Mouse (Mus musculus) lung, postnatal 0 days (tissue): ENCODE measurements at regions not wholly inside any gene's neighbourhood (a gene's known extent, or its start where the extent isn't known, plus 50 kb on each side); places are given as distances from the start of the nearest gene placed in this dataset.

Source experiments
- ATAC-seq: fragments of 200-750 bp; cut with Nextera tagmentation; 2 replicates; pipeline ENCODE4 v1.8.0; 2017; ENCODE audit warnings: moderate library complexity
- DNase-seq: peaks from one replicate; pipeline ENCODE4 v3.0.0-alpha.2; 2016; ENCODE audit warnings: low spot score
- H3K27ac ChIP-seq: fragments of 300-500 bp; sonication (generic); 2 replicates; pipeline ENCODE4 v1.5.1; 2014; ENCODE audit warnings: antibody characterized with exemption, mild to moderate bottlenecking, low read length, mixed read lengths
- H3K27me3 ChIP-seq: fragments of 300-500 bp; sonication (generic); replicated peaks from 2 replicates; pipeline ENCODE4 v1.6.1; 2014; ENCODE audit warnings: low read length, mixed read lengths; ENCODE audit not compliant: insufficient read depth
- H3K36me3 ChIP-seq: fragments of 300-500 bp; sonication (generic); 2 replicates; pipeline ENCODE4 v1.6.1; 2014; ENCODE audit warnings: low read length, mixed read lengths; ENCODE audit not compliant: insufficient read depth
- H3K4me1 ChIP-seq: fragments of 300-500 bp; sonication (generic); 2 replicates; pipeline ENCODE4 v1.6.1; 2014; ENCODE audit warnings: antibody characterized with exemption, low read depth, low read length, mixed read lengths; ENCODE audit not compliant: insufficient read depth
- H3K4me2 ChIP-seq: fragments of 300-500 bp; sonication (generic); replicated peaks from 2 replicates; pipeline ENCODE4 v1.6.1; 2014; ENCODE audit warnings: low read depth, mild to moderate bottlenecking, low read length, moderate library complexity, mixed read lengths
- H3K4me3 ChIP-seq: fragments of 300-500 bp; sonication (generic); 2 replicates; pipeline ENCODE4 v1.5.1; 2014; ENCODE audit warnings: low read depth, low read length
- H3K9ac ChIP-seq: fragments of 300-500 bp; sonication (generic); replicated peaks from 2 replicates; pipeline ENCODE4 v1.6.1; 2014; ENCODE audit warnings: low read depth, mild to moderate bottlenecking
- H3K9me3 ChIP-seq: fragments of 300-500 bp; sonication (generic); 2 replicates; pipeline ENCODE4 v1.6.1; 2016; ENCODE audit warnings: low read length, mixed read lengths
- CTCF ChIP-seq: IDR thresholded peaks from 2 replicates; pipeline ENCODE4 v1.5.1; 2016; ENCODE audit warnings: antibody characterized with exemption, mild to moderate bottlenecking
- EP300 ChIP-seq: IDR thresholded peaks from 2 replicates; pipeline ENCODE4 v1.6.1; 2016; ENCODE audit warnings: antibody characterized with exemption, mild to moderate bottlenecking, control low read depth
- WGBS: fragments of 180-500 bp; shearing (Covaris S2); extraction: QIAGEN DNeasy Blood & Tissue Kit; methylation state at CpG from one replicate; pipeline ENCODE4 v1.1.7; 2014; 5-methylcytosine and 5-hydroxymethylcytosine counted together

DNA sequence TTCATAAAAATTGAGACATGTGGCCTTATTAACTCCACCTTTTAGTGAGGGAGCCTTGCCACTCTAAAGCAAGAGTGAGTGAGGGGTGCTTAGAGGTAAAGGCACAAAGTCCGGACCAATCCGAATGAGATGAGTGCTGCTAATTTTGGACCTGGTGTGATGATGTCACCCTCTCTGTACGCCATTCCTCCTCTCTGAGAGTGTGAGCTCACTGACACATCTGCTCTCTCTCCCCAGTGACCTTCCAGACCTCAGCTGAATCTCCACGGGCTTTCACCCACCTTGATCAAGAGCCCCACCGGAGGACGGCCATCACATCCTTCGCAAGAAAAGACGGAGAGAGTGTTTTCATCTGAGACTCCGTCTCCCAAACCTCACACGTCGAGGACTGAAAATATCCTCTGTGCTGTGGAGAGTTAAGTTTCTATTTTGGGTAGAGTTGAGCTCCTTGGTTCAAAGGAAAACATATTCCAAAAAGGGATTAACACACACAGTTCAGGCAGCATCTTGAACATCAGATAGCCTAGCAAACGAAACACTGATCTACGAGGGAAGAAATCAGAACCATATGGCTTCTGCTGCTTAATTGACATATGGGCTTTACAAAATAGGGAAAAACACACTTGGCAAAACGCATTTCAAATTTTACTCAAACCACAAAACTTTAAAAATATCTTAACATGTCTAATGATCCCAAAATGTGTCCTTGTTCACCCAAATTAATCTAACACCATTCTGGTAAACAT is 96.2 kb upstream of the 3110018I06Rik start:
- WGBS, result 63% methylated on average over 14 of the region's 14 CpGs
- Histone ChIP-seq H3K36me3 (no peaks in the 10 kb centered on the region), H3K27ac (no peak overlapping the region)

GRCm38 (mm10) chr12:107394467-107394866 is 94.0 kb upstream of the 3110018I06Rik start:
- no peak for ATAC-seq
- WGBS, result 70% methylated on average over 1 of the region's 1 CpGs

More for the DNA sequence above, 96.2 kb upstream of the 3110018I06Rik start:
- Histone ChIP-seq H3K4me2 (no peak overlapping the region), H3K27me3 (no peaks in the 10 kb centered on the region), H3K4me1 (no peaks in the 10 kb centered on the region), H3K9ac (no peak overlapping the region), H3K9me3 (no peaks in the 10 kb centered on the region), H3K4me3 (no peak overlapping the region)
- DNase-seq, result no peak
- no peak for TF ChIP-seq EP300
- no peak for TF ChIP-seq CTCF
- no peak for ATAC-seq

DNA sequence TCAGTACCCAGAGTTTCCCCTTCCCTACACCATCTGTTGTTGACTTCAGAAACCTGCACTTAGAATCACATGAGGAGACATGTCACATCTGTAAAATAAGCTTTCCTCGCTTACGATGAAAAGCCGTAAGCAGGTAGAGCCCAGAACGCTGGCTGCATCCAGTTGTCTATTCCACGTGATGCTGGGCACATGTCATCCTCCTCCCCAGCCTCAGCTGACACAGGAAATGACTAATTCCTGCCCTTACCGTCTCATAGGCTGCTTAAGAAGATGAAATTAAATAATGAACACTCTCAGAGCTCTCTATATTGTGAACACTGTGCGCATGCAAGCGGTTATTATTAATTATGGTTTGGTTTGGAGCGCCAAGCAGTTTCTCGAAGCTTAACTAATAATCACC is 83.6 kb upstream of the 3110018I06Rik start:
- ATAC-seq (no peak), DNase-seq (no peak)
- 78% methylated on average over 10 of the region's 10 CpGs for WGBS
- no peak for TF ChIP-seq EP300
- TF ChIP-seq CTCF, result no peak
- H3K4me3 ChIP-seq, result no peak overlapping the region
- H3K27ac ChIP-seq, result no peak overlapping the region
- no peaks in the 10 kb centered on the region for H3K4me1 ChIP-seq
- H3K9me3 ChIP-seq, result no peaks in the 10 kb centered on the region
- no peak overlapping the region for H3K4me2 ChIP-seq
- no peaks in the 10 kb centered on the region for H3K36me3 ChIP-seq
- no peak overlapping the region for H3K9ac ChIP-seq
- H3K27me3 ChIP-seq, result no peaks in the 10 kb centered on the region

More at GRCm38 (mm10) chr12:107394467-107394866, 94.0 kb upstream of the 3110018I06Rik start:
- no peaks in the 10 kb centered on the region for H3K36me3 ChIP-seq
- H3K4me3 ChIP-seq, result no peak overlapping the region
- H3K4me1 ChIP-seq, result no peaks in the 10 kb centered on the region
- no peak for DNase-seq
- no peaks in the 10 kb centered on the region for H3K27me3 ChIP-seq
- no peak for TF ChIP-seq EP300
- TF ChIP-seq CTCF, result no peak
- H3K9ac ChIP-seq, result no peak overlapping the region
- no peaks in the 10 kb centered on the region for H3K9me3 ChIP-seq
- H3K4me2 ChIP-seq, result no peak overlapping the region
- H3K27ac ChIP-seq, result no peak overlapping the region

GRCm38 (mm10) chr12:107423923-107424322 is 64.5 kb upstream of the 3110018I06Rik start:
- no peak for TF ChIP-seq EP300
- no peak for TF ChIP-seq CTCF

DNA sequence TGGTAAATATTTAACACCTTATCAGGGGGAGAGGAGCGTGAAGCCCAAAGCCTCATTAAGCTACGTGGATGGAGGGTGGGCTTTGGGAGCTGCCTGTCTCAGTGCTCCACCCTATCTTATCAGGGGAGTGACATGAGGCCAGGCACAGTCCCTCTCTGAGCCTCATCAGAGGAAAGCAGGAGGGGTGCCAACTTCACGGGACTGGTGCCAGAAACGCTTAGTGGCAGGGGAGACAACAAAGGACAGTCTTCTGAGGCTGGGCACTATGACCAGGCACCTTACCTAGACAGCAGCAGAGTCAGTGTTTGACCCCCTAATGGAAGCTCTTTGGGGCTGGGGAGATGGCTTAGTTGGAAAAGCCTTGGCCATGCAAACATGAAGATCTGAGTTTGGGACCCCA is 49.9 kb upstream of the 3110018I06Rik start:
- no peak overlapping the region for H3K9ac ChIP-seq
- H3K4me3 ChIP-seq, result no peak overlapping the region
- DNase-seq, result no peak
- ATAC-seq, result no peak
- no peak overlapping the region for H3K27ac ChIP-seq
- no peaks in the 10 kb centered on the region for H3K36me3 ChIP-seq
- H3K27me3 ChIP-seq, result no peaks in the 10 kb centered on the region
- no peaks in the 10 kb centered on the region for H3K4me1 ChIP-seq
- H3K9me3 ChIP-seq, result no peaks in the 10 kb centered on the region
- 36% methylated on average over 4 of the region's 4 CpGs for WGBS
- no peak for TF ChIP-seq EP300
- TF ChIP-seq CTCF, result no peak
- H3K4me2 ChIP-seq, result no peak overlapping the region

More at GRCm38 (mm10) chr12:107423923-107424322, 64.5 kb upstream of the 3110018I06Rik start:
- Histone ChIP-seq H3K9ac (no peak overlapping the region), H3K9me3 (no peaks in the 10 kb centered on the region), H3K27me3 (no peaks in the 10 kb centered on the region), H3K27ac (no peak overlapping the region), H3K36me3 (no peaks in the 10 kb centered on the region), H3K4me3 (no peak overlapping the region), H3K4me1 (no peaks in the 10 kb centered on the region), H3K4me2 (no peak overlapping the region)
- DNase-seq, result peak; percentile 5
- 38% methylated on average over 7 of the region's 7 CpGs for WGBS
- no peak for ATAC-seq
